Mouse (Mus musculus) heart, adult 8-10 months (tissue): ENCODE data around the gene Scaf11. TPM values are rescaled to one million over a fixed set of nuclear protein-coding genes. Genes with fewer than 3 reads are reported as not detected.
A peak's percentile ranks its signal among the peaks of the same experiment; 100 is the strongest.
"Not testable (repeated sequence)": the region's sequence is repeated elsewhere in the genome, so short reads cannot be mapped to it uniquely, and the experiment has no call there.

Experiments
- DNase-seq: peaks from one replicate; pipeline ENCODE4 v3.0.0; 2022; ENCODE audit warnings: low spot score
- total RNA-seq, 4 experiments: library from RNA; stranded (reverse); gene quantifications; 2 replicates each; pipeline ENCODE4 v1.2.4; 2022

Gene Scaf11
- total RNA-seq: 10 to 100 TPM; 47.1 to 54.5 (median 48.3) TPM

GRCm38 (mm10) chr15:96460730-96461540 lies at the start of gene Scaf11:
Gene Scaf11, minus strand, starts transcription at chr15:96460843.
- DNase-seq: peak; percentile 90

DNA sequence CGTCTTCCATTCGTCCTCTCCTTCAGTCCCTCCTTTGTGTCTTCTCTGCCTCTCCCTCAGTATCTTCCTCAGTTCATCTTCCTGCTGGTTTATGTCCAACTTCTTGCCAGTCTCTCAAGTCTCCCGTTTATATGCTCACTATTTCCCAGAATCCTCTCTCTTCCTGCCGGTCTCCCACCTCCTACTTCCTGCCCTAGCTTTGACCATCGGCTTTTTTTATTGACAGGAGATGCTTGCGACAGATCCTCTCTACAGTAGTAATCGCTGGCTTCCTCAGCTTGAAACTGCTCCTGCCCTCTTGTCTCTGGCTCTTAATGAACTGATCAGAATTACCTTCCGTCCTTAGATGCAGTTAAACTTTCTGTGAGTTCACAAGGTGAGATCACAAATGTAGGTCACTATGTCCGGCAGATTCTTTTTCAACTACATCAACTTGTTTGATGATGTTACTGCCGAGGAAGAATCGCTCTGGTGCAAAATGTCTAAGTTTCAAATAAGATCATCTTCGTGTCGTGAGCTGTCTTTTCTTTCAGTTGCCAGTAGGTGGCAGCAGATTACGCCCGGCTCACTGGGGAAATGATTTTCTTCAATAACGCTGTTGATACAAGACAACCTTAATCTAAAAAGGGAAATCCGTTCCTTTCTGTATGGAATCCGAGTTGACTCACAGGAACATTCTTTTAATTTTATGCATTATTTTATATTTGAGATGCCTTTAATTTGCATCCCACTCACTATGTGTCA lies 46.6 kb upstream of the Scaf11 start:
- peak; percentile 51 for DNase-seq

- DNase-seq: no peak
Measured at GRCm38 (mm10) chr15:96497646-96498045, 37.0 kb upstream of the Scaf11 start.

GRCm38 (mm10) chr15:96494279-96494678 lies 33.6 kb upstream of the Scaf11 start:
- DNase-seq: no peak

DNA sequence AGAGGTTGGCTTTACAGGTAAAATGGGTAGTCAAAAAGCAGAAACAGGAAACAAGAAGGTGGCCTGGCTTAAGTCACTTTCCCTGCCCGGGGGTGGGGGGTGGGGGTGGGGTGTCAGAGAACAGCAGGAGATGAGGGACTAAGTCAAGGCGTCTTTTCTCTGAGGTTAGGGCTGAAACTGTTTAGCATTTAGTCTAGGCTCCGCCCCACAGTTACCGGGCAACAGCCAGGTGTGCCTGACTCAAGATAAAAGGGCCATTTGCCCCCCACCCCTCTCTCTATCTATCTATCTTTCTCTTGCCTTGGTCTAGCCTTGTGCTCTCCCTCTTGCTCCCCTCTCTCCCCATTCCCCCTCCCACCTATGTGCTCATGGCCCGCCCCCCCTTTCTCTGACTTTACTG lies 32.9 kb upstream of the Scaf11 start:
- DNase-seq: no peak

DNA sequence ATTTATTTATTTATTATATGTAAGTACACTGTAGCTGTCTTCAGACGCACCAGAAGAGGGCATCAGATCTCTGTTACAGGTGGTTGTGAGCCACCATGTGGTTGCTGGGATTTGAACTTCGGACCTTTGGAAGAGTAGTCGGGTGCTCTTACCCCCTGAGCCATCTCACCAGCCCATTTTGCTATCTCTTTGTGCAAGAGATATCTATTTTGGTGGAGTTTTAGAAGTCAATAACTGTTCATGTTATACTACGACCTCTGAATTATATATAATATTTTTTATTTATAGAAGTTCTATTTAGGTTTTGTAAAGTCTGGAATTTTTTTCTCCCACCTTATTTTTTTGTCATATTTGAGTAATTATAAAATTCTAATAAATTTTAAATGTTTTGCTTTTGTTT lies 32.3 kb upstream of the Scaf11 start:
- DNase-seq: not testable (repeated sequence)

DNA sequence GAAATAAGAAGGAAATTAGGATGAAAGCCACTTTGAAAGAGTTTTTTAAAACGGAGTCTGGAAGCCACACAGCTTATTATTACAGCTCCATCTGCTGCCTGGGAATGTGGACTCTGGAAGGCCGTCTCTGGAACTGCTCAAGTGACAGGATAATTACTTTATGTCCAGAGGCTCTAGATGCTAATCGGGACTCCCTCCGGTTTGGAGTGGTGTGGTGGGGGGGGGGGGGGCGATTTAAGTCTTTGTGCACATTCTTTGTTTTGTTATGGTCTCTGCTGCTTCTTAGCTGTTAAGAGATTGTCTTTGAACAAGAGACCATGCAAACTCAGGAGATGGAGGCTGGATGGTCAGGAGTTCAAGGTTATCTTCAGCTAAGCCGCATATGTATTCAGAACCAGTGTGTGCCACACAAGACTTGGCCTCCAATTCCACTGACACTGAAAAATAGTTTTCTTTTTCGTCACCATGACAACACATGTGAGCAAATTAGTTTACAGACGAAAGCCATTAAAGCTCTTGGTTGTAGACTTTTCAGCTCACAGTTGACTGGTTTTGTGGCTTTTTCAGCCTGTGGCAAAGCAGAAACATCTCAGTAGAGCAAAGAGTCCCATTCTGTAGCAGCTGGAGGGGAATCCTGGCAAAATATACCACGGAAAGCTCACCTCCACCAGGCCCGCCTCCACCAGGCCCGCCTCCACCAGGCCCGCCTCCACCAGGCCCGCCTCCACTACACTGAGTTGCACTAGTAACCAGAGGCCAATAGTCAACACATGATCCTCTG lies 31.4 kb upstream of the Scaf11 start:
- no peak for DNase-seq

DNA sequence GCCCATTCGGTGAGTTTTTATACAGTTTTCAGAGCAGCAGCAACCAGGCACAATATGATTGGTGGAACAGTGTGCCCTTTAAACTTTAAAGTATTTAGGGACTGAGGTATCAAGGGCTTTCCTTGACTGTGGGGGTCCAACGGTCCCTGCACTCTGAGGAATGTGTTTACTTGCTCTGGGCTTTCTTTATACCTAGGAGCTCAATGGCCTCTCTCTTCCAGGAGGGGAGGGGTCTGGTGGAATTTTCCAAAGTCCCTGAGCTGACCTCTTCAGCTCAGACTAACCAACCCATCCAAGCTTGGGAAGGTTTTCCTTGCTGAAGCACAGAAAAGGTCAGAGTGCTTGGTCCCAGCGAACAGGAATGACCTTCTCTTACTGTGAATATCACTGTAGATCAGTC lies 30.8 kb upstream of the Scaf11 start:
- DNase-seq: no peak

DNA sequence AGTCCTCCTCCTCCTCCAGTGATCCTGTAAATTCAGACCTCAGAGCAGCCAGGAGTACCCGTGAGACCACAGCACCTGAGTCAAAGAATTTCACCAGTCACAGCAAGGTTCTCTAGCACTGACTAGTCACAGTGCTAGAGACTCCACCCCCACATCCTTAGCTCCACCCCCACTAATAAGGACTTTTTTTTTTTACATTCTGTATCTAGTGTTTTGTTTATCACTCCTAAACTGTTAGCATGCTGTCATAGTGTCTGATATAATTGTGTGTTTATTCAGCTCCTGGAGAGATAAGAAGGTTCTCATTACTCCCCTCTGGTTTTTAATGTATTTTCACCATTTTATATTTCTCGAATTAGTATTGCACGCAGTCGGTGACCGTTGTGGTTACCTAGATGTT lies 29.5 kb upstream of the Scaf11 start:
- DNase-seq: no peak

GRCm38 (mm10) chr15:96488941-96489786 lies 28.5 kb upstream of the Scaf11 start:
- no peak for DNase-seq

DNA sequence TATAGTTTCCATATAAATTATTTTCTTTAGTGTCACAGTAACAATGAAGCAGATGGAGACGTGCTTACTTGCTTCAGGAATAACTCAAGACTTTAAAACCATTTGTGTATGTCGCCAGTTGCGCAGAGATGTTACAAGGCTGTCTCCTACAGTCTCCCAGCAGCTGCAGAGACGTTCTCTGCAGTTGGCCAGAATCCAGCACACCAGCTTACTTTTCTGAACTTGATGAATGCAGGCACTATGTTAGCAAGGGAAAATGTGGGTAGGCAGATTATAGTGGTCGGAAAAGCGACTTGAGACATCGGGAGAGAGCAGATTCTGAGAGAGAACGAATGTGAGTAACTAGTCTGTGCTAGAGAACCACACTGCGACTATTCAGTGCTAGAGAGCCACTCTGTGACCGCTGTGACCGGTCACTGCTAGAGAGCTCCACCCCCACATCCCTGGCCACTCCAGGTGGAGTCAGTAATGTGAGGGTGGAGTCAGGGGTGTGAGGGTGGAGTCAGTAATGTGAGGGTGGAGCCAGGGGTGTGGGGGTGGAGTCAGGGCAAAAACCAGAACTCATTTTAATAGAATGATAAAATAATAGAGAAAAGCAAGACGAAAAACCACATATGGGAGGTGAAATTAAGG lies 26.5 kb upstream of the Scaf11 start:
- no peak for DNase-seq

- no peak for DNase-seq
Measured at GRCm38 (mm10) chr15:96480822-96481221, 20.2 kb upstream of the Scaf11 start.

- no peak for DNase-seq
Measured at GRCm38 (mm10) chr15:96478006-96478405, 17.4 kb upstream of the Scaf11 start.

DNA sequence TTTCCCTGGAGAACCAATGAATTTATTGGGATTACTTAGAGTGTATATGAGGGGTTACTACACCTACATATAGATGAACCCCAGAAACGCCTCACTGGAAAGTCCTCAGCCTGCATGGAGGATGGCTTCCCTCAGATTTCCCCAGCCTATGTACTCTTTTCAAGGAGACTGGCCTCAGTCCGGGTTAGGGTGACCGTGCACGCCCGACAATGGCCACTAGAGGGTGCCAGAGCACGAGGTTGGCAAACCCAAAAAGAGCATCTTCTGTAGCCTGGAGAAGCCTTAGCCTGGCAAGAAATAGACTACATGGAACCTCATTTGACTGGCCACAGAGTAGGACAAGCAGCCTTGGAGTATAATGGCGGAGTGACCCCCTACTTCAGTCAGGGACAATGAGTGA lies 15.7 kb upstream of the Scaf11 start:
- DNase-seq: peak; percentile 88

GRCm38 (mm10) chr15:96475571-96475972 lies 14.9 kb upstream of the Scaf11 start:
- no peak for DNase-seq

DNA sequence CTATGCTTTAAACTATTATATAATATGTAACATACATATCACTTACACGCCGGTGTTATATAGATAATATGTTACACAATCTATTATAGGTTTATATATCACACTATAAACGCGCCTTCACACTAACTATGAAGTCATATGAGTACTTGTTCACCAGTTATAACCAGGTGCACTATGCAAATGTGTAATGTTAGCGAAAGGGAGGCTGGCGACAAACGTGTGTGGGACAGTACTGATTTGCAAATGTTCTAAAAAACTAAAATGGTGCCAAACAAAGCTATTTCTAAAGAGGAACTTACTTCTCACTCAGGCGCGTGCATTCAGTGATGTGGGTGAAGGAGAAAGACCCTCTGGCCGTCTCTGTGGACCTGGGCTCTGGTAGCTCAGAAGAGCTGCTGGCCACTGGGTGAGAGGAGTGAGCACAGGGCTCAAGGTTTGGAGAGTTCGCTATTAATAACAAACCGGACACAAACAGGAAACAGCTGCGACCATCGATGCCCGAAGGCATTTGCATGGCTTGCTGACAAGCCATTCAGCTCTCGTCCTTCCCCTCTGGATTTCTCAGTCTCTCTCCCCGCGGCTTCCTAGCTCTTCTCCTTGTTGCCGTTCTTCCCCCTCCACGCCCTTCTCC lies 13.8 kb upstream of the Scaf11 start:
- DNase-seq: peak; percentile 52

GRCm38 (mm10) chr15:96473920-96474319 lies 13.3 kb upstream of the Scaf11 start:
- DNase-seq: no peak

DNA sequence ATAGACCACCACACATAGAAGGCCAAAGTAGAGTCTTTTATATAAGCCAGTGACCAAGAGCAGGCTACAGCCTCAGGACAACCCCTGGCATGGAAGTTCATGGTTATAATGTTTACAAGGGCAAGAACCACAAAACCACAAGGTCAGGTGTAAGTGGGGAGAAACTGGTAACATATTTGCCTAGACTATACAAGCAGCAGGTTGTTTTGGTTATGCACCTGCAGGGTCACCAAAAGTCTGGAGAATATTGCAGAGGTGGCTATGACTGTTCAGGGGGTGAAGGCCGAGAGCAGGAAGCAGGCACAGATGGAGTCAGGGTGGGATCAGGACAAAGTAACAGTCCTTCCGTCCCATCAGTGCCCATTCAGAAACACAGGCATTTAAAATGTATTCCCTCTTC lies 7.7 kb upstream of the Scaf11 start:
- no peak for DNase-seq

GRCm38 (mm10) chr15:96467844-96468243 lies 7.2 kb upstream of the Scaf11 start:
- DNase-seq: no peak

DNA sequence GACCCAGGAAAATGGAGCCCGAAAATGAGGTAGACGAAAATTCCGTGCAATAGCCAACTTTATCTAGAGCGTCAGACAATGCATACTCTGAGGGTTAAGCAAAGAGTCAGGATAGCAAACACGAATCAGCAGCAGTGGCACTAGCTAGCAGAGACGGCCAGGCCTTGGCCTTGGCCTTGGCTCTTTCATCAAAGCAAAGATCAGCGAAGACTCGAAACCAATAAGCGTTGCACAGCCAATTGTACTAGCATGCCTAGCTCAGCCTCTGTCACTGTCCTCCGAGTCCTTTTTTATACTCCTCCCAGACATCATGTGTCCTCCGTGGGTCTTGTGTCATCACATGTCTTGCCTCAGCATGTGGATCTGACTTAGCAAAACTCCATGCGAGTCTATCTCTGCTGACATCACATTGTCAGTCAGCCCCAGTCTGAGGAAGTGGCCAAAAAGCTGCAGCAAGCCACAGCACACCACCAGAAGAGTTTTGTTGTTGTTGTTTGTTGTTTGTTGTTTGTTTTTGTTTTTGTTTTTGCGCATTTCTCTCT lies 5.8 kb upstream of the Scaf11 start:
- DNase-seq: no peak
